Mouse (Mus musculus) neural tube, embryonic 15.5 days (tissue): ENCODE data around the gene Palmd. TPM values are rescaled to one million over a fixed set of nuclear protein-coding genes. Genes with fewer than 3 reads are reported as not detected.

Experiments
- ATAC-seq: fragments of 200-750 bp; cut with Nextera tagmentation; 2 replicates; pipeline ENCODE4 v1.8.0; 2017; ENCODE audit warnings: mild to moderate bottlenecking, moderate TSS enrichment, moderate library complexity; ENCODE audit not compliant: low FRiP score
- H3K27ac ChIP-seq: fragments of 300-500 bp; sonication (generic); replicated peaks from 2 replicates; pipeline ENCODE4 v1.5.1; 2015; ENCODE audit warnings: mild to moderate bottlenecking, inconsistent platforms
- H3K27me3 ChIP-seq: fragments of 300-500 bp; sonication (generic); replicated peaks from 2 replicates; pipeline ENCODE4 v1.6.1; 2015; ENCODE audit warnings: inconsistent platforms
- H3K36me3 ChIP-seq: fragments of 300-500 bp; sonication (generic); 2 replicates; pipeline ENCODE4 v1.6.1; 2015; ENCODE audit warnings: inconsistent platforms
- H3K4me1 ChIP-seq: fragments of 300-500 bp; sonication (generic); 2 replicates; pipeline ENCODE4 v1.6.1; 2015; ENCODE audit warnings: inconsistent platforms
- H3K4me2 ChIP-seq: fragments of 300-500 bp; sonication (generic); 2 replicates; pipeline ENCODE4 v1.6.1; 2015; ENCODE audit warnings: inconsistent platforms, mild to moderate bottlenecking, moderate library complexity
- H3K4me3 ChIP-seq: fragments of 300-500 bp; sonication (generic); replicated peaks from 2 replicates; pipeline ENCODE4 v1.5.1; 2015; ENCODE audit warnings: mild to moderate bottlenecking, inconsistent platforms
- H3K9ac ChIP-seq: fragments of 300-500 bp; sonication (generic); replicated peaks from 2 replicates; pipeline ENCODE4 v1.6.1; 2015; ENCODE audit warnings: mild to moderate bottlenecking, inconsistent platforms
- H3K9me3 ChIP-seq: fragments of 300-500 bp; sonication (generic); replicated peaks from 2 replicates; pipeline ENCODE4 v1.6.1; 2016; ENCODE audit warnings: inconsistent platforms
- WGBS: fragments of 180-500 bp; shearing (Covaris S2); methylation state at CpG from one replicate; pipeline ENCODE4 v1.1.7; 2015; ENCODE audit warnings: mixed read lengths; 5-methylcytosine and 5-hydroxymethylcytosine counted together
- polyA plus RNA-seq: library from polyadenylated mRNA; unstranded; fragments of >200 nt; fragmentation: Nextera tagmentation; extraction: Ambion mirVana; gene quantifications from 2 replicates; pipeline ENCODE4 v1.2.1, GENCODE M21; 2015

Palmd gene
- polyA plus RNA-seq, 1 experiment from 2014 or later: 7.3 TPM

DNA sequence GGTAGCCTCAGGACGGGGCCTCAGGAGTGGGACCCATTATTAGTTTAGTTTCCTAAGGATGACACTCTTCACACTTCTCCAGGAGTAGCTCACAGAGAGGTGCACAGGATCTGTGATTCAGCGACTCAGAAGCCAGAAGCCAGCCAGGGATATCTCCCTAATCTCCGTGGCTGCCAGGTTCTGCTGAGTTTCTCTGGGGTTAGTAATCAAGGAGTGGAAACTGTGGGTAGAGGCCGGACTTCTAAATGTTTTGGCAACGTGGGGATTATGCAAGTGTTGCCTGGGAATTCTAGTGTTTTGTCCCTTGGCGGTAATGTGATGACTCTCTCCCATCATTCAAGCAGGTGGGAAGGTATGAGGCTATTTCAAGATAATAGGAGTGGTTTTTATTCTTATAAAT is 13.7 kb downstream of the Palmd start:
- Histone ChIP-seq H3K27me3 (no peaks in the 10 kb centered on the region), H3K4me3 (no peak overlapping the region), H3K36me3 (no peaks in the 10 kb centered on the region), H3K9me3 (no peaks in the 10 kb centered on the region), H3K4me1 (no peaks in the 10 kb centered on the region), H3K9ac (no peak overlapping the region), H3K27ac (no peak overlapping the region), H3K4me2 (no peak overlapping the region)
- no peak for ATAC-seq
- 71% methylated on average over 6 of the region's 6 CpGs for WGBS

DNA sequence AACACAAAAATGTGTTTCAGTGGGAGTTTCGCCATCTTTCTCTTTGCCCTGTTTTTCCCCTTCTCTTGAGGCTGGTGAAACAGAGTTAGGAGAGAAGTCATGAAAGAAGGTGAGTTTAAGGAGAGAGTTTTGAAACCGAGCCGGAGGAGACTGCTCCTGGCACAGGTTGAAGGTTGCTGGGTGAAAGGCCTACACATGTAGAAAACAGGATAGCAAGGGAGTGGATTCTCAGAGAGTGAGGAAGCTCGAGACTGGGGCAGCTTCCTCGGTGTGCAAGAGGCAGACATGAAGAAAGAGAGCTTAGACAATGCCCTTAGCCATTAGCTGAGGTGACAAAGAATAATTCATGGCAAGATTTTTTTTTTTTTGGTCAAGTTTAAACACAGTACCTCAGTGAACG is 15.4 kb downstream of the Palmd start:
- ATAC-seq: no peak
- no peak overlapping the region for H3K27ac ChIP-seq
- no peak overlapping the region for H3K4me2 ChIP-seq
- 83% methylated on average over 6 of the region's 6 CpGs for WGBS
- no peaks in the 10 kb centered on the region for H3K4me1 ChIP-seq
- H3K36me3 ChIP-seq: no peaks in the 10 kb centered on the region
- H3K9ac ChIP-seq: no peak overlapping the region
- no peak overlapping the region for H3K4me3 ChIP-seq
- no peaks in the 10 kb centered on the region for H3K27me3 ChIP-seq
- no peaks in the 10 kb centered on the region for H3K9me3 ChIP-seq

DNA sequence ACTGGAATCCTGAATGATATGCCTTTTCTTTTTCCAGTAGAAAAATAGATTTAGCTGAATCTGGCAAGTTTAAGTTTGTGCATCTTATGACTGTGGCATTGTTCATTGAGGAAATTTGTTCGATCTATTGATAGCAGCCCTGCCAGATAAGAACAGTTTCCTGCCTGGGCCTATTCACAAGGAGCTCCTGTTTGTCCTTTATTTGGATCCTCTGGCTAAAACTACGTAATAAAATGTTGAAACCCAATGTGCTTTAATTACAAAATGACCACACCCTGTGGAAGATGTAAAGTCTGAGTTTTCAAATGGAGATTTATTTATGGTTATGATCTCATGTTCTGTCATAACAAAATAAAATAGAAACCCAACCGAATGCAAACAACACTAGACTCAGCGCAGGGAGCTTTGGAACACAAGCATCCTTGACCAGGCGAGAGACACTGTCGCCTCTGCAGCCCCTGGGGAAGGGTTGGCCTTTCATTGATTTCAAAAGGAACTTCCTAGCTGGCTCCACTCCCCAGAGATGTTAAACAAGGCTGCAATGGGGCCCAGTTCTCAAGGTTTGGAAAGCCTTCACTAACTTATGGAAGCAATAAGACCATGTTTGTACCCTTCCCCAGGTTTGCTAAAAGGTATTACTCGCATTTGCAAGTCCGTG is 16.4 kb downstream of the Palmd start:
- Histone ChIP-seq H3K27me3 (no peaks in the 10 kb centered on the region), H3K4me1 (no peaks in the 10 kb centered on the region), H3K4me3 (no peak overlapping the region), H3K9ac (no peak overlapping the region), H3K27ac (no peak overlapping the region), H3K9me3 (no peaks in the 10 kb centered on the region), H3K4me2 (no peak overlapping the region), H3K36me3 (no peaks in the 10 kb centered on the region)
- WGBS: 83% methylated on average over 8 of the region's 8 CpGs
- ATAC-seq: no peak

DNA sequence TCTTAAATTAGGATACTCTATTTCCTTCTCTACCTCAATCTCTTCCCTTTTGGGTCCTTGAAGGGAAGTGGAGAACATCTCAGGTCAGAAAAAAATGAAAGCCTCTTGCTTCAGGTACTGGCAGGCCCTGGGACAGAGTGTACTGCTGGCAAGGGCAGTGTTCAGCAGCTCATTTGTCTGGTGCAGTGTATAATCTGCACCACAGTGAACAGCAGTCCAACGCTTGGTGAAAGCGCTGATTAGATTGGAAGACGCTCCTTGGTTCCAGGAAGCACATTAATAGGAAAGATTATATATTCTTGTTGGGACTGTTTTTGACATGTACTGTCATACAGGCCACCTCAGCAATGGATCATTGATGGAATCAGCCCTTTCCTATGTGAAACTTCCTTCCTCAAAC is 17.3 kb downstream of the Palmd start:
- Histone ChIP-seq H3K4me3 (no peak overlapping the region), H3K36me3 (no peaks in the 10 kb centered on the region), H3K4me1 (no peaks in the 10 kb centered on the region), H3K4me2 (no peak overlapping the region), H3K27me3 (no peaks in the 10 kb centered on the region), H3K9me3 (no peaks in the 10 kb centered on the region), H3K9ac (no peak overlapping the region), H3K27ac (no peak overlapping the region)
- no peak for ATAC-seq
- WGBS: 95% methylated on average over 3 of the region's 3 CpGs

GRCm38 (mm10) chr3:116950665-116951115 is 18.1 kb downstream of the Palmd start:
- ATAC-seq: no peak
- Histone ChIP-seq H3K36me3 (no peaks in the 10 kb centered on the region), H3K4me2 (no peak overlapping the region), H3K4me3 (no peak overlapping the region), H3K27me3 (no peaks in the 10 kb centered on the region), H3K9me3 (no peaks in the 10 kb centered on the region), H3K4me1 (no peaks in the 10 kb centered on the region), H3K27ac (no peak overlapping the region), H3K9ac (no peak overlapping the region)
- 92% methylated on average over 6 of the region's 6 CpGs for WGBS

GRCm38 (mm10) chr3:116946476-116946875 is 22.3 kb downstream of the Palmd start:
- Histone ChIP-seq H3K4me2 (no peak overlapping the region), H3K27me3 (no peaks in the 10 kb centered on the region), H3K27ac (no peak overlapping the region), H3K36me3 (no peaks in the 10 kb centered on the region), H3K9ac (no peak overlapping the region), H3K9me3 (no peaks in the 10 kb centered on the region), H3K4me1 (no peaks in the 10 kb centered on the region), H3K4me3 (no peak overlapping the region)
- ATAC-seq: no peak
- 95% methylated on average over 4 of the region's 4 CpGs for WGBS

- no peaks in the 10 kb centered on the region for H3K36me3 ChIP-seq
- no peak for ATAC-seq
- H3K4me1 ChIP-seq: no peaks in the 10 kb centered on the region
- WGBS: 75% methylated on average over 4 of the region's 4 CpGs
- H3K9ac ChIP-seq: no peak overlapping the region
- H3K27me3 ChIP-seq: no peaks in the 10 kb centered on the region
- H3K4me3 ChIP-seq: no peak overlapping the region
- H3K4me2 ChIP-seq: no peak overlapping the region
- H3K9me3 ChIP-seq: no peaks in the 10 kb centered on the region
- no peak overlapping the region for H3K27ac ChIP-seq
Observed at GRCm38 (mm10) chr3:116943422-116943821, 25.4 kb downstream of the Palmd start.

DNA sequence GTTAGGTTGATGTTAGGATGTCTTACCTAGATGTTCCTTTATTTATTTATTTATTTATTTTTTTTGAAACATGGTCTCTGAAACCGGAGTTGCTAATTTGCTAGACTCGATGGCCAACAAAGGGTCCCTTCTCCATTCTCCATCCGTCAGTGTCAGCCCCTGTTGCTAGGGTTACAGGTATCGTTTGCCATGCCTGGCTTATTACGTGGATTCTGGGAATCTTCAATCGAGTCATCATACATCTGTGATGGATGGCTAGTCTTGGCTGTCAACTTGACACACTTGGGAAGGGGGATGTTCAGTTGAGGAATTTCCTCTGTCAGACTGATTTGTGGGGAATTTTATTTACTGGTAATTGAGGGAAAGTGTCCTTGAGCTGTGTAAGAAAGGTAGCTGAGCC is 26.0 kb downstream of the Palmd start:
- Histone ChIP-seq H3K27ac (no peak overlapping the region), H3K9me3 (no peaks in the 10 kb centered on the region), H3K4me2 (no peak overlapping the region), H3K36me3 (no peaks in the 10 kb centered on the region), H3K27me3 (no peaks in the 10 kb centered on the region), H3K4me3 (no peak overlapping the region), H3K4me1 (no peaks in the 10 kb centered on the region), H3K9ac (no peak overlapping the region)
- ATAC-seq: no peak
- 47% methylated on average over 6 of the region's 6 CpGs for WGBS

DNA sequence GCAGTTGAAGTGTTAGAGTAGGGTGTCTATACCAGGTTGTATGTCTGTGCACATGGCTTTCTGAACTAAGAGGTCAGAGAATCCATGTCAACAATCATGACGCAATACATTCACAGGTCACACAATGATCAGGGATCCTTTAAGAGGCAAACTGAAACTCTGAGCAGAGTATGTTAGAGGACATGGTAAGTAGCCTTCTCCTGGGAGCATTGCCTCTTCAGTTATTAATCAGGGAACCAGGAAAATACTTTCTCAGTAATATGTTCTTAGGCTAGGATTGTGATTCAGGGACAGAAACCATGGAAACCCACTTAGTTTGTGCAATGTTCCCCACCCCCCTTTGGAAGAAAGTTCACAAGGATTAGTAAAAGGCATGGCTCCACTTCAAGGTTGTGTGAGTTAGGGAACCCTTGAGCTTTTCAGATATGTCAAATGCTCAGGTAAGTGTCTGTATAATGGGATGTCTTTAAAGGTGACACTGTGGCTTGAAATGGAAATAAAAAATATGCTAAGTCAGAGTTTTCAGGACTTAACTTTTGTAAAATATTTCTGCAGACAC is 27.1 kb downstream of the Palmd start:
- H3K4me1 ChIP-seq: no peaks in the 10 kb centered on the region
- ATAC-seq: no peak
- no peak overlapping the region for H3K4me2 ChIP-seq
- 96% methylated on average over 1 of the region's 1 CpGs for WGBS
- no peak overlapping the region for H3K4me3 ChIP-seq
- H3K9ac ChIP-seq: no peak overlapping the region
- H3K36me3 ChIP-seq: no peaks in the 10 kb centered on the region
- no peaks in the 10 kb centered on the region for H3K27me3 ChIP-seq
- no peak overlapping the region for H3K27ac ChIP-seq
- H3K9me3 ChIP-seq: no peaks in the 10 kb centered on the region

GRCm38 (mm10) chr3:116940804-116941558 is 27.8 kb downstream of the Palmd start:
- H3K27ac ChIP-seq: no peak overlapping the region
- H3K9me3 ChIP-seq: no peaks in the 10 kb centered on the region
- H3K4me2 ChIP-seq: no peak overlapping the region
- WGBS: 86% methylated on average over 10 of the region's 10 CpGs
- no peak for ATAC-seq
- H3K4me3 ChIP-seq: no peak overlapping the region
- H3K4me1 ChIP-seq: no peaks in the 10 kb centered on the region
- H3K36me3 ChIP-seq: no peaks in the 10 kb centered on the region
- H3K9ac ChIP-seq: no peak overlapping the region
- H3K27me3 ChIP-seq: no peaks in the 10 kb centered on the region

- no peaks in the 10 kb centered on the region for H3K4me1 ChIP-seq
- H3K4me3 ChIP-seq: no peak overlapping the region
- H3K27ac ChIP-seq: no peak overlapping the region
- ATAC-seq: no peak
- no peaks in the 10 kb centered on the region for H3K27me3 ChIP-seq
- WGBS: 55% methylated on average over 4 of the region's 4 CpGs
- no peaks in the 10 kb centered on the region for H3K36me3 ChIP-seq
- no peak overlapping the region for H3K9ac ChIP-seq
- no peaks in the 10 kb centered on the region for H3K9me3 ChIP-seq
- H3K4me2 ChIP-seq: no peak overlapping the region
Observed at GRCm38 (mm10) chr3:116936934-116937691, 31.7 kb downstream of the Palmd start.
